Mouse (Mus musculus) ES-Bruce4 (cell line): ENCODE results near the gene Akr7a5.

Experiments used
- CTCF ChIP-seq: IDR thresholded peaks from one replicate; pipeline ENCODE4 v1.8.1; 2011; ENCODE audit warnings: low read depth, low read length
- EP300 ChIP-seq: IDR thresholded peaks from 2 replicates; pipeline ENCODE4 v1.6.1; 2011; ENCODE audit warnings: low read depth, low read length; ENCODE audit not compliant: insufficient read depth
- POLR2A ChIP-seq: IDR thresholded peaks from one replicate; pipeline ENCODE4 v1.8.1; 2011; ENCODE audit warnings: low read length; ENCODE audit not compliant: insufficient read depth

DNA sequence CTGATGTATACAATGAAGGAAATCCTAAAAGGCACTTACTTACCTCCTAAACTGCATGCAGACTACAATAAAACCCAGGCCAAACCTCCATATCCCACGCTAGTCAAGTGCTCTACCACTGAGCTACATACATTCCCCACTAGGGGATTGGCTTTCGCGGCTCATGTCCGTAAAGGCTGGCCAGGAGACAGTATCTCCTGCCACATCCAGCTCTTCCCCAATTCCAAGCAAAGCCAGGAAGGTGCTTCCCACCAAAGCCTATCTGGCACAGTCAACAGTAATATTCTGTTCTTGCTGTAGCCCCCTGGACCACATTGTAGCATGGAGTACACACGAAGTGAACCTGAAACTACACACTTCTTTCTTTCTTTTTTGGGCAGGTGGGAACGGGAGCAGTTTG, 893 bp upstream of the Akr7a5 start:
- TF ChIP-seq CTCF (no peak), POLR2A (no peak), EP300 (no peak)
